Mouse (Mus musculus): ENCODE data around the gene Olfr523. TPM values are rescaled to one million over a fixed set of nuclear protein-coding genes. Genes with fewer than 3 reads are reported as not detected.

The Olfr523 gene
- polyA plus RNA-seq, 1 experiment from 2014 or later = not detected

DNA sequence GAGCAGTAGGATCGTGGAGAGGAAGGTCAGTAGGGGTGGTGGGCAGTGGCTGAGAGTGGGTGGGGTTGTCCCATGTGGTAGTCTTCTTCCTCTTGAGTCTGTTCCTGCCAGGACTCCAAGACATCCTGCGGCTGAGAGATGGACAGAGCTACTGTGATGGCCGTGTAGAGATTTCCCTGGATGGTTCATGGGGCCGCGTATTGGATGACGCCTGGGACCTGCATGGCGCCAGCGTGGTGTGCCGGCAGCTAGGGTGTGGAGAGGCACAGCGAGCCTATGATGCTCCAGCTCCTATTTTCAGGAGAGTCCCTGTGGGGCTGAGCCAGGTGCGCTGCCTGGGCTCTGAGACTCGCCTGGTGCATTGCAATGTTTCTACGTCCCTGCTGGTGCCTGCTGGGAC lies 51.2 kb downstream of the Olfr523 start:
- Histone ChIP-seq H3K9ac (ENCODE audit: low read length) (no peak overlapping the region), H3K4me2 (ENCODE audit: low read depth, severe bottlenecking) (no peak overlapping the region), H3K27me3 (ENCODE audit: control insufficient read depth, insufficient read depth, low read length) (no peaks in the 10 kb centered on the region), H3K9me3 (ENCODE audit: control insufficient read depth, low read length) (no peaks in the 10 kb centered on the region), H3K4me3 (ENCODE audit: low read depth, low read length) (no peak overlapping the region), H3K36me3 (ENCODE audit: control insufficient read depth, insufficient read depth, low read length) (no peaks in the 10 kb centered on the region), H3K27ac (replicated peaks; ENCODE audit: low read depth, low read length) (no peak overlapping the region), H3K4me1 (ENCODE audit: control insufficient read depth, insufficient read depth, low read length) (no peaks in the 10 kb centered on the region)
- 83% methylated on average over 13 of the region's 13 CpGs for WGBS
- ATAC-seq (ENCODE audit: insufficient number of reproducible peaks, low FRiP score, low TSS enrichment, low read depth) (no peak), DNase-seq (ENCODE audit: low spot score) (no peak)

Other genes starting within 250 kb of the Olfr523 start
- 0.35 TPM in 1 of 2 replicates, not detected in the other for gene Utf1, start 229.4 kb upstream of the Olfr523 start, polyA plus RNA-seq (2014; fragmentation: Nextera tagmentation; extraction: Ambion mirVana)
- gene 6430531B16Rik, start 194.5 kb upstream of the Olfr523 start, polyA plus RNA-seq (2014; fragmentation: Nextera tagmentation; extraction: Ambion mirVana) = 0.27 and 0.31 TPM in 2 replicates
- 1.9 and 2.1 TPM in 2 replicates for gene Adam8, start 180.7 kb upstream of the Olfr523 start, polyA plus RNA-seq (2014; fragmentation: Nextera tagmentation; extraction: Ambion mirVana)
- 42.1 and 45.0 TPM in 2 replicates for gene Zfp511, start 136.8 kb upstream of the Olfr523 start, polyA plus RNA-seq (2014; fragmentation: Nextera tagmentation; extraction: Ambion mirVana)
- 75.8 and 82.1 TPM in 2 replicates for gene Tubgcp2, start 136.5 kb upstream of the Olfr523 start, polyA plus RNA-seq (2014; fragmentation: Nextera tagmentation; extraction: Ambion mirVana)
- gene Msx3, start 124.1 kb upstream of the Olfr523 start, polyA plus RNA-seq (2014; fragmentation: Nextera tagmentation; extraction: Ambion mirVana) = 0.14 TPM in 1 of 2 replicates, not detected in the other
- gene Caly, start 90.7 kb upstream of the Olfr523 start, polyA plus RNA-seq (2014; fragmentation: Nextera tagmentation; extraction: Ambion mirVana) = 1.6 and 2.0 TPM in 2 replicates
- not detected in 2 replicates for gene Prap1, start 79.8 kb upstream of the Olfr523 start, polyA plus RNA-seq (2014; fragmentation: Nextera tagmentation; extraction: Ambion mirVana)
- gene Fuom, start 70.8 kb upstream of the Olfr523 start, polyA plus RNA-seq (2014; fragmentation: Nextera tagmentation; extraction: Ambion mirVana) = 16.6 and 17.4 TPM in 2 replicates
- 18.2 and 20.0 TPM in 2 replicates for gene Paox, start 57.4 kb upstream of the Olfr523 start, polyA plus RNA-seq (2014; fragmentation: Nextera tagmentation; extraction: Ambion mirVana)
- gene Echs1, start 56.7 kb upstream of the Olfr523 start, polyA plus RNA-seq (2014; fragmentation: Nextera tagmentation; extraction: Ambion mirVana) = 188 and 195 TPM in 2 replicates
- gene Mtg1, start 35.7 kb upstream of the Olfr523 start, polyA plus RNA-seq (2014; fragmentation: Nextera tagmentation; extraction: Ambion mirVana) = 22.0 and 22.4 TPM in 2 replicates
- gene Sprn, start 18.3 kb upstream of the Olfr523 start, polyA plus RNA-seq (2014; fragmentation: Nextera tagmentation; extraction: Ambion mirVana) = not detected in 2 replicates
- not detected in 2 replicates for gene Olfr522, start 8.5 kb upstream of the Olfr523 start, polyA plus RNA-seq (2014; fragmentation: Nextera tagmentation; extraction: Ambion mirVana)
- not detected in 2 replicates for gene Olfr524, start 32.7 kb downstream of the Olfr523 start, polyA plus RNA-seq (2014; fragmentation: Nextera tagmentation; extraction: Ambion mirVana)
- not detected in 2 replicates for gene Cd163l1, start 45.0 kb downstream of the Olfr523 start, polyA plus RNA-seq (2014; fragmentation: Nextera tagmentation; extraction: Ambion mirVana)
- gene 5830411N06Rik, start 74.1 kb downstream of the Olfr523 start, polyA plus RNA-seq (2014; fragmentation: Nextera tagmentation; extraction: Ambion mirVana) = not detected in 2 replicates
- gene Olfr525, start 147.6 kb downstream of the Olfr523 start, polyA plus RNA-seq (2014; fragmentation: Nextera tagmentation; extraction: Ambion mirVana) = not detected in 2 replicates
- not detected in 2 replicates for gene Olfr527, start 160.8 kb downstream of the Olfr523 start, polyA plus RNA-seq (2014; fragmentation: Nextera tagmentation; extraction: Ambion mirVana)
- gene Olfr60, start 188.5 kb downstream of the Olfr523 start, polyA plus RNA-seq (2014; fragmentation: Nextera tagmentation; extraction: Ambion mirVana) = not detected in 2 replicates
- gene Olfr530, start 203.1 kb downstream of the Olfr523 start, polyA plus RNA-seq (2014; fragmentation: Nextera tagmentation; extraction: Ambion mirVana) = not detected in 2 replicates
- gene Olfr531, start 229.7 kb downstream of the Olfr523 start, polyA plus RNA-seq (2014; fragmentation: Nextera tagmentation; extraction: Ambion mirVana) = not detected in 2 replicates
- not detected in 2 replicates for gene Olfr532, start 248.4 kb downstream of the Olfr523 start, polyA plus RNA-seq (2014; fragmentation: Nextera tagmentation; extraction: Ambion mirVana)